Mouse (Mus musculus): ENCODE measurements at regions not wholly inside any gene's neighbourhood (a gene's known extent, or its start where the extent isn't known, plus 50 kb on each side); places are given as distances from the start of the nearest gene placed in this dataset.

- no peaks in the 10 kb centered on the region for H3K4me1 ChIP-seq (ENCODE audit: control insufficient read depth, insufficient read depth, low read length)
- H3K4me3 ChIP-seq (ENCODE audit: insufficient read depth, low read length): no peak overlapping the region
- H3K27ac ChIP-seq (ENCODE audit: insufficient read depth, low read length): no peak overlapping the region
- peak; percentile 53 for TF ChIP-seq CTCF (IDR thresholded peaks at IDR 0.05; ENCODE audit: borderline replicate concordance, insufficient read depth, low read length)
- no peak for TF ChIP-seq POLR2A (IDR thresholded peaks at IDR 0.05; ENCODE audit: low read depth, low read length)
Measured at GRCm38 (mm10) chr7:73655787-73656423, 84.2 kb upstream of the Fam174b start.

- TF ChIP-seq POLR2A (IDR thresholded peaks at IDR 0.05; ENCODE audit: low read depth, low read length): no peak
- TF ChIP-seq CTCF (IDR thresholded peaks at IDR 0.05; ENCODE audit: borderline replicate concordance, insufficient read depth, low read length): peak; percentile 57; the same call in 1 of the 2 replicates
- H3K4me3 ChIP-seq (ENCODE audit: insufficient read depth, low read length): no peak overlapping the region
- H3K4me1 ChIP-seq (ENCODE audit: control insufficient read depth, insufficient read depth, low read length): no peaks in the 10 kb centered on the region
- H3K27ac ChIP-seq (ENCODE audit: insufficient read depth, low read length): no peak overlapping the region
Measured at GRCm38 (mm10) chr7:73654193-73654871, 85.8 kb upstream of the Fam174b start.

- Histone ChIP-seq H3K4me1 (ENCODE audit: control insufficient read depth, insufficient read depth, low read length) (no peaks in the 10 kb centered on the region), H3K4me3 (ENCODE audit: insufficient read depth, low read length) (no peak overlapping the region), H3K27ac (ENCODE audit: insufficient read depth, low read length) (no peak overlapping the region)
- no peak for TF ChIP-seq CTCF (IDR thresholded peaks at IDR 0.05; ENCODE audit: borderline replicate concordance, insufficient read depth, low read length)
- no peak for TF ChIP-seq POLR2A (IDR thresholded peaks at IDR 0.05; ENCODE audit: low read depth, low read length)
Measured at GRCm38 (mm10) chr7:73650909-73651308, 89.2 kb upstream of the Fam174b start.

GRCm38 (mm10) chr7:73648010-73648409 is 92.1 kb upstream of the Fam174b start:
- Histone ChIP-seq H3K4me1 (ENCODE audit: control insufficient read depth, insufficient read depth, low read length) (no peaks in the 10 kb centered on the region), H3K27ac (ENCODE audit: insufficient read depth, low read length) (no peak overlapping the region), H3K4me3 (ENCODE audit: insufficient read depth, low read length) (no peak overlapping the region)
- peak; percentile 68; the same call in 1 of the 2 replicates for TF ChIP-seq CTCF (IDR thresholded peaks at IDR 0.05; ENCODE audit: borderline replicate concordance, insufficient read depth, low read length)
- no peak for TF ChIP-seq POLR2A (IDR thresholded peaks at IDR 0.05; ENCODE audit: low read depth, low read length)

GRCm38 (mm10) chr7:73647140-73647539 is 93.0 kb upstream of the Fam174b start:
- no peak for TF ChIP-seq CTCF (IDR thresholded peaks at IDR 0.05; ENCODE audit: borderline replicate concordance, insufficient read depth, low read length)
- no peak for TF ChIP-seq POLR2A (IDR thresholded peaks at IDR 0.05; ENCODE audit: low read depth, low read length)
- H3K27ac ChIP-seq (ENCODE audit: insufficient read depth, low read length): no peak overlapping the region
- no peak overlapping the region for H3K4me3 ChIP-seq (ENCODE audit: insufficient read depth, low read length)
- H3K4me1 ChIP-seq (ENCODE audit: control insufficient read depth, insufficient read depth, low read length): no peaks in the 10 kb centered on the region

GRCm38 (mm10) chr7:73646711-73647110 is 93.4 kb upstream of the Fam174b start:
- no peak for TF ChIP-seq CTCF (IDR thresholded peaks at IDR 0.05; ENCODE audit: borderline replicate concordance, insufficient read depth, low read length)
- TF ChIP-seq POLR2A (IDR thresholded peaks at IDR 0.05; ENCODE audit: low read depth, low read length): no peak
- H3K27ac ChIP-seq (ENCODE audit: insufficient read depth, low read length): no peak overlapping the region
- no peak overlapping the region for H3K4me3 ChIP-seq (ENCODE audit: insufficient read depth, low read length)
- no peaks in the 10 kb centered on the region for H3K4me1 ChIP-seq (ENCODE audit: control insufficient read depth, insufficient read depth, low read length)

- no peak overlapping the region for H3K4me3 ChIP-seq (ENCODE audit: insufficient read depth, low read length)
- no peak overlapping the region for H3K27ac ChIP-seq (ENCODE audit: insufficient read depth, low read length)
- H3K4me1 ChIP-seq (ENCODE audit: control insufficient read depth, insufficient read depth, low read length): no peaks in the 10 kb centered on the region
- TF ChIP-seq CTCF (IDR thresholded peaks at IDR 0.05; ENCODE audit: borderline replicate concordance, insufficient read depth, low read length) (no peak), POLR2A (IDR thresholded peaks at IDR 0.05; ENCODE audit: low read depth, low read length) (no peak)
Measured at GRCm38 (mm10) chr7:73644362-73644904, 95.7 kb upstream of the Fam174b start.

GRCm38 (mm10) chr7:73643993-73644335 is 96.1 kb upstream of the Fam174b start:
- no peaks in the 10 kb centered on the region for H3K4me1 ChIP-seq (ENCODE audit: control insufficient read depth, insufficient read depth, low read length)
- no peak overlapping the region for H3K4me3 ChIP-seq (ENCODE audit: insufficient read depth, low read length)
- no peak for TF ChIP-seq POLR2A (IDR thresholded peaks at IDR 0.05; ENCODE audit: low read depth, low read length)
- no peak for TF ChIP-seq CTCF (IDR thresholded peaks at IDR 0.05; ENCODE audit: borderline replicate concordance, insufficient read depth, low read length)
- no peak overlapping the region for H3K27ac ChIP-seq (ENCODE audit: insufficient read depth, low read length)

GRCm38 (mm10) chr7:73643306-73643992 is 96.7 kb upstream of the Fam174b start:
- TF ChIP-seq CTCF (IDR thresholded peaks at IDR 0.05; ENCODE audit: borderline replicate concordance, insufficient read depth, low read length): no peak
- TF ChIP-seq POLR2A (IDR thresholded peaks at IDR 0.05; ENCODE audit: low read depth, low read length): no peak
- Histone ChIP-seq H3K27ac (ENCODE audit: insufficient read depth, low read length) (no peak overlapping the region), H3K4me1 (ENCODE audit: control insufficient read depth, insufficient read depth, low read length) (no peaks in the 10 kb centered on the region), H3K4me3 (ENCODE audit: insufficient read depth, low read length) (no peak overlapping the region)

- H3K4me1 ChIP-seq (ENCODE audit: control insufficient read depth, insufficient read depth, low read length): no peaks in the 10 kb centered on the region
- no peak overlapping the region for H3K4me3 ChIP-seq (ENCODE audit: insufficient read depth, low read length)
- no peak overlapping the region for H3K27ac ChIP-seq (ENCODE audit: insufficient read depth, low read length)
- TF ChIP-seq CTCF (IDR thresholded peaks at IDR 0.05; ENCODE audit: borderline replicate concordance, insufficient read depth, low read length): no peak
- no peak for TF ChIP-seq POLR2A (IDR thresholded peaks at IDR 0.05; ENCODE audit: low read depth, low read length)
Measured at GRCm38 (mm10) chr7:73640194-73640593, 98.6 kb upstream of the Chd2 start.
